Mouse (Mus musculus) stomach, postnatal 0 days (tissue): ENCODE data around the gene Zfp382. TPM values are rescaled to one million over a fixed set of nuclear protein-coding genes. Genes with fewer than 3 reads are reported as not detected.

Experiments used
- ATAC-seq: fragments of 200-750 bp; cut with Nextera tagmentation; 2 replicates; pipeline ENCODE4 v1.8.0; 2017; ENCODE audit not compliant: low FRiP score, low TSS enrichment
- DNase-seq: peaks from one replicate; pipeline ENCODE4 v3.0.0-alpha.2; 2016; ENCODE audit warnings: low spot score
- H3K27ac ChIP-seq: fragments of 300-500 bp; sonication (generic); replicated peaks from 2 replicates; pipeline ENCODE4 v1.5.1; 2014; ENCODE audit warnings: mild to moderate bottlenecking, control low read depth
- H3K27me3 ChIP-seq: fragments of 300-500 bp; sonication (generic); 2 replicates; pipeline ENCODE4 v1.6.1; 2014; ENCODE audit warnings: low read length; ENCODE audit not compliant: control insufficient read depth, insufficient read depth
- H3K36me3 ChIP-seq: fragments of 300-500 bp; sonication (generic); 2 replicates; pipeline ENCODE4 v1.6.1; 2014; ENCODE audit warnings: low read length, mixed read lengths; ENCODE audit not compliant: control insufficient read depth, insufficient read depth
- H3K4me1 ChIP-seq: fragments of 300-500 bp; sonication (generic); replicated peaks from 2 replicates; pipeline ENCODE4 v1.6.1; 2014; ENCODE audit warnings: antibody characterized with exemption; ENCODE audit not compliant: control insufficient read depth, insufficient read depth
- H3K4me2 ChIP-seq: fragments of 300-500 bp; sonication (generic); replicated peaks from 2 replicates; pipeline ENCODE4 v1.6.1; 2014; ENCODE audit warnings: low read depth, mild to moderate bottlenecking, control low read depth, moderate library complexity
- H3K4me3 ChIP-seq: fragments of 300-500 bp; sonication (generic); 2 replicates; pipeline ENCODE4 v1.5.1; 2014; ENCODE audit warnings: low read depth, low read length, control low read depth
- H3K9ac ChIP-seq: fragments of 300-500 bp; sonication (generic); 2 replicates; pipeline ENCODE4 v1.6.1; 2014; ENCODE audit warnings: mild to moderate bottlenecking, low read length, control low read depth, mixed read lengths
- H3K9me3 ChIP-seq: fragments of 300-500 bp; sonication (generic); 2 replicates; pipeline ENCODE4 v1.6.1; 2016; ENCODE audit warnings: low read length; ENCODE audit not compliant: control insufficient read depth
- CTCF ChIP-seq: IDR thresholded peaks from 2 replicates; pipeline ENCODE4 v1.5.1; 2016; ENCODE audit warnings: antibody characterized with exemption, low read depth, mild to moderate bottlenecking, moderate library complexity
- EP300 ChIP-seq: optimal IDR thresholded peaks from 2 replicates; pipeline ENCODE3; 2016; ENCODE audit warnings: antibody characterized with exemption
- WGBS: fragments of 180-500 bp; shearing (Covaris S2); extraction: QIAGEN DNeasy Blood & Tissue Kit; methylation state at CpG from one replicate; pipeline ENCODE4 v1.1.7; 2014; 5-methylcytosine and 5-hydroxymethylcytosine counted together
- polyA plus RNA-seq: library from polyadenylated mRNA; unstranded; fragments of >200 nt; fragmentation: Nextera tagmentation; extraction: Ambion mirVana; gene quantifications from 2 replicates; pipeline ENCODE4 v1.2.1, GENCODE M21; 2015

Zfp382 gene
- polyA plus RNA-seq, result 2.4 and 3.0 TPM in 2 replicates

DNA sequence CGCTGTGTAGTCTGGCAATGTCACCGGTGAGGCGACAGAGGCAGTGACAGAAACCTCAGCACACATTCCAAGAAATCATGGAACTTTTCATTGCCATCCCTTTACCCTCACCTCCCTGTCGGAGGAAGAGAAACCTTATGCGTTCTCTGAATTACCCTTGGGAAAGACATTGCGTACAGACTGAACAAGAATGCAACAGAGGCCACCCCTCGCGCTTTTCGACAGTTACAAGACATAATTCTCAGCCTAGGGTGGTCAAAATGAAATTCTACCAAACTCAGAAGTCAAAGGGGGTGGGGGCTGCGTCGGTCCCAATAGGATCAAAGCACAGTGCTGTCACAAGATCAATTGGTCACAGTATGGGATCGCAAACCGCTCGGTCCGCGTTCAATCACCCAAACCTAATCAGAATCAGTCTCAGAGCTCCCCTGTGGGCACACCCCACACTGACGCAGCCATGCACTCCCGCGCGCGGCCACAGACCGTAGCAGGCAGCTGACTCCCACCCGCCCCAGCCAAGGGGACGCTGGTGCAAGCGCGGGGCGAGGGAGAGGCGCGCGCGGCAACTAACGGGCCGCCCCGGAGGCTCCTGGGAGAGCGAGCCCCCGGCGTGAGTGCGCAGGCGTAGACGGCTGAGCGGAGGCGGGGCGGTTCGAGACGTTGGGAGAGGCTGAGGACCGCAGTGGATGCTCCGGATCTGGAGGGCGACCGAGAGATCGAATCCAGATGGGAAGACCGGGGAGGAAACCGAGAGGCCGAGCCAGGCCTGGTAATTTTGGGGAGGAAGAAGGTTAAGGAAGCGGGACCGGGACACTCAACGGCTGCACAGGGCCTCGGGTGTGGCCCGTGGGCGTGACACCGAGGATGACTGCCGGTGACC lies at the start of gene Zfp382:
Gene Zfp382, plus strand, starts transcription at position 635 of the 880 bp plus-strand sequence.
- no peaks in the 10 kb centered on the region for H3K27me3 ChIP-seq
- under 1% methylated on average over 61 of the region's 61 CpGs for WGBS
- peak within 1 kb of the TSS; percentile 61 for H3K27ac ChIP-seq
- H3K4me3 ChIP-seq, result peak within 1 kb of the TSS; percentile 63
- H3K4me1 ChIP-seq, result no peaks in the 10 kb centered on the region
- H3K36me3 ChIP-seq, result no peaks in the 10 kb centered on the region
- DNase-seq (peak; percentile 84), ATAC-seq (peak; percentile 92)
- no peaks in the 10 kb centered on the region for H3K9me3 ChIP-seq
- H3K4me2 ChIP-seq, result peak within 1 kb of the TSS; percentile 64
- TF ChIP-seq EP300 (no peak), CTCF (peak; percentile 34)
- peak within 1 kb of the TSS; percentile 71 for H3K9ac ChIP-seq

- H3K27me3 ChIP-seq, result no peaks in the 10 kb centered on the region
- TF ChIP-seq EP300, result no peak
- TF ChIP-seq CTCF, result no peak
- peak within 1 kb of the TSS; percentile 70 for H3K9ac ChIP-seq
- peak within 1 kb of the TSS; percentile 99 for H3K4me2 ChIP-seq
- no peaks in the 10 kb centered on the region for H3K9me3 ChIP-seq
- no peaks in the 10 kb centered on the region for H3K36me3 ChIP-seq
- H3K4me1 ChIP-seq, result no peaks in the 10 kb centered on the region
- peak; percentile 75 for DNase-seq
- ATAC-seq, result peak; percentile 63
- H3K4me3 ChIP-seq, result peak within 1 kb of the TSS; percentile 82
- 0 out of 2 replicates have a peak within 1 kb of the TSS, but pooled peaks have one; percentile 49 for H3K27ac ChIP-seq
- under 1% methylated on average over 47 of the region's 50 CpGs for WGBS
Observed at GRCm38 (mm10) chr7:30072146-30073028, 49.4 kb upstream of the Zfp382 start, which contains the start of gene Zfp82. Gene Zfp82, minus strand, starts transcription at chr7:30072900.

DNA sequence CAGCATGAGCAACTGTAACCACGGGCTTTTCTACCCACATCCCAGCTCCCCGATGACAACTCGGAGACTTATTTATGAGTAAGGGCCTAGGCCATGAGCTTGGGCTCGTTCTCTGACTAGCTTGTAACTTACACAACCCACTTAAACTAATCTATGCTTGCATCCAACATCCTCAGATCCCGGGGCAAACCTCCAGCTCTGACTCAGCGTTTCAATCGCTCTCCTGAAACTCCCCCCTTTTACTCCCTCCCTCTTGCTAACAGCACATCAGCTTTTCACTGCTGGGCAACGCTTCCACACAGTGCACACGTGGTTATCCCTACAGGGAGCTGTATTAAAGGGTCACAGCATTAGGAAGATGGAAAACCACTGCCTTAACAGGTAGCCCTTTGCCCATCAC lies 35.2 kb upstream of the Zfp382 start:
- H3K4me3 ChIP-seq, result no peak overlapping the region
- no peaks in the 10 kb centered on the region for H3K9me3 ChIP-seq
- no peak overlapping the region for H3K9ac ChIP-seq
- TF ChIP-seq CTCF (no peak), EP300 (no peak)
- 79% methylated on average over 9 of the region's 9 CpGs for WGBS
- H3K4me2 ChIP-seq, result no peak overlapping the region
- no peaks in the 10 kb centered on the region for H3K27me3 ChIP-seq
- H3K36me3 ChIP-seq, result peaks cover 5% of the 10 kb centered on the region; the same call in 1 of the 2 replicates
- DNase-seq (no peak), ATAC-seq (no peak)
- H3K4me1 ChIP-seq, result peaks cover 3% of the 10 kb centered on the region; the same call in 1 of the 2 replicates
- no peak overlapping the region for H3K27ac ChIP-seq

DNA sequence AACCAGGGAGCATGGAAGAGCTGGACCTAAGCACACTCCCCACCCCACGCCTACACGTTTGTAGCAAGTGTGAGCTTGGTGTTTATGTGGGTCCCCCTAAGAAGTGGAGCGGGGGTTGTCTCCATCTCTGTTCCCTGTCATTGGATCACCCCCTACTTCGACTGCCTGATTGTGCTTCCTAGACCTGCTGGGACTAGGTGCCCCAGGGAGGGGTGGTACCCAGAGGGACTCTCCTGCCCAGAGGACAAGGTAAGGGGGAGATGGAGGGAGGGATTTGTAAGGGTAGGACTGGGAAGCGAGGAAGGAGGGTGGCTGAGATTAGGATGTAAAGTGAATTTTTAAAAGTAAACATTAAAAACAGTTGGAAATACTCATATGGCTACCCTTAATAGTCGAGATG lies 32.3 kb upstream of the Zfp382 start:
- 11% methylated on average over 6 of the region's 6 CpGs for WGBS
- peak overlapping the region; percentile 60 for H3K4me3 ChIP-seq
- H3K4me2 ChIP-seq, result peak overlapping the region; percentile 68
- peaks cover 7% of the 10 kb centered on the region for H3K4me1 ChIP-seq
- TF ChIP-seq CTCF (no peak), EP300 (no peak)
- DNase-seq (no peak), ATAC-seq (no peak)
- H3K9me3 ChIP-seq, result no peaks in the 10 kb centered on the region
- no peaks in the 10 kb centered on the region for H3K27me3 ChIP-seq
- no peak overlapping the region for H3K27ac ChIP-seq
- H3K9ac ChIP-seq, result peak overlapping the region; percentile 67; the same call in 1 of the 2 replicates
- H3K36me3 ChIP-seq, result peaks cover 2% of the 10 kb centered on the region; the same call in 1 of the 2 replicates

- peak; percentile 98 for DNase-seq
- peak within 1 kb of the TSS; percentile 67 for H3K27ac ChIP-seq
- H3K4me3 ChIP-seq, result peak within 1 kb of the TSS; percentile 60
- no peaks in the 10 kb centered on the region for H3K27me3 ChIP-seq
- under 1% methylated on average over 40 of the region's 40 CpGs for WGBS
- H3K9me3 ChIP-seq, result no peaks in the 10 kb centered on the region
- ATAC-seq, result peak; percentile 95
- 0 out of 2 replicates have a peak, but pooled peaks have one; percentile 5 for TF ChIP-seq CTCF
- TF ChIP-seq EP300, result peak; percentile 96
- H3K4me1 ChIP-seq, result peaks cover 7% of the 10 kb centered on the region
- peak within 1 kb of the TSS; percentile 68 for H3K4me2 ChIP-seq
- no peaks in the 10 kb centered on the region for H3K36me3 ChIP-seq
- H3K9ac ChIP-seq, result peak within 1 kb of the TSS; percentile 67
Observed at GRCm38 (mm10) chr7:30090092-30090969, 31.4 kb upstream of the Zfp382 start, which contains the start of the genes Gm26920 and Zfp566. Gene Gm26920, minus strand, starts transcription at chr7:30090410. Gene Zfp566, minus strand, starts transcription at chr7:30090527.
